Mouse (Mus musculus) stomach, embryonic 14.5 days (tissue): ENCODE measurements around the gene Ablim1. TPM values are rescaled to one million over a fixed set of nuclear protein-coding genes. Genes with fewer than 3 reads are reported as not detected.
"Not testable (repeated sequence)": the region's sequence is repeated elsewhere in the genome, so short reads cannot be mapped to it uniquely, and the experiment has no call there.

Experiments used
- ATAC-seq: fragments of 200-750 bp; cut with Nextera tagmentation; 2 replicates; pipeline ENCODE4 v1.8.0; 2017; ENCODE audit warnings: low read depth, moderate TSS enrichment; ENCODE audit not compliant: insufficient number of reproducible peaks, insufficient read depth, low FRiP score
- H3K27ac ChIP-seq: fragments of 300-500 bp; sonication (generic); 2 replicates; pipeline ENCODE4 v1.5.1; 2014; ENCODE audit warnings: mild to moderate bottlenecking, low read length, moderate library complexity, mixed read lengths
- H3K27me3 ChIP-seq: fragments of 300-500 bp; sonication (generic); 2 replicates; pipeline ENCODE4 v1.6.1; 2014; ENCODE audit warnings: low read length, control low read depth, mixed read lengths; ENCODE audit not compliant: control insufficient read depth, insufficient read depth
- H3K36me3 ChIP-seq: fragments of 300-500 bp; sonication (generic); 2 replicates; pipeline ENCODE4 v1.6.1; 2014; ENCODE audit warnings: mild to moderate bottlenecking, control low read depth, low read length, moderate library complexity, mixed read lengths; ENCODE audit not compliant: control insufficient read depth, insufficient read depth
- H3K4me1 ChIP-seq: fragments of 300-500 bp; sonication (generic); 2 replicates; pipeline ENCODE4 v1.6.1; 2014; ENCODE audit warnings: low read length, control low read depth, mixed read lengths; ENCODE audit not compliant: control insufficient read depth, insufficient read depth
- H3K4me2 ChIP-seq: fragments of 300-500 bp; sonication (generic); replicated peaks from 2 replicates; pipeline ENCODE4 v1.6.1; 2014; ENCODE audit warnings: low read depth, low read length, control low read depth
- H3K4me3 ChIP-seq: fragments of 300-500 bp; sonication (generic); 2 replicates; pipeline ENCODE4 v1.5.1; 2014; ENCODE audit warnings: low read depth, low read length, control low read depth
- H3K9ac ChIP-seq: fragments of 300-500 bp; sonication (generic); replicated peaks from 2 replicates; pipeline ENCODE4 v1.6.1; 2014; ENCODE audit warnings: low read depth, mild to moderate bottlenecking, control low read depth, low read length, moderate library complexity, mixed read lengths
- H3K9me3 ChIP-seq: fragments of 300-500 bp; sonication (generic); 2 replicates; pipeline ENCODE4 v1.6.1; 2016; ENCODE audit warnings: low read depth, low read length, control low read depth; ENCODE audit not compliant: control insufficient read depth
- WGBS: fragments of 180-500 bp; shearing (Covaris S2); extraction: QIAGEN DNeasy Blood & Tissue Kit; methylation state at CpG from one replicate; pipeline ENCODE4 v1.1.7; 2014; 5-methylcytosine and 5-hydroxymethylcytosine counted together
- polyA plus RNA-seq: library from polyadenylated mRNA; unstranded; fragments of >200 nt; fragmentation: Nextera tagmentation; extraction: Ambion mirVana; gene quantifications from 2 replicates; pipeline ENCODE4 v1.2.1, GENCODE M21; 2014

The Ablim1 gene
- polyA plus RNA-seq, 1 experiment from 2014 or later, result 36.9 TPM

- Histone ChIP-seq H3K9ac (no peak overlapping the region), H3K36me3 (no peaks in the 10 kb centered on the region)
- ATAC-seq, result no peak
These were observed 176.2 kb downstream of the Ablim1 start for GRCm38 (mm10) chr19:57138469-57138868.

GRCm38 (mm10) chr19:57138045-57138444 is 176.7 kb downstream of the Ablim1 start:
- peaks cover 7% of the 10 kb centered on the region for H3K4me1 ChIP-seq

More at GRCm38 (mm10) chr19:57138469-57138868, 176.2 kb downstream of the Ablim1 start:
- 71% methylated on average over 6 of the region's 6 CpGs for WGBS
- no peak overlapping the region for H3K27ac ChIP-seq
- no peak overlapping the region for H3K4me3 ChIP-seq
- H3K4me2 ChIP-seq, result no peak overlapping the region
- peaks cover 7% of the 10 kb centered on the region for H3K4me1 ChIP-seq
- no peaks in the 10 kb centered on the region for H3K27me3 ChIP-seq
- H3K9me3 ChIP-seq, result no peaks in the 10 kb centered on the region

GRCm38 (mm10) chr19:57136228-57136627 is 178.5 kb downstream of the Ablim1 start:
- Histone ChIP-seq H3K4me1 (peaks cover 7% of the 10 kb centered on the region), H3K4me3 (no peak overlapping the region), H3K9ac (no peak overlapping the region), H3K27ac (no peak overlapping the region), H3K4me2 (no peak overlapping the region), H3K27me3 (no peaks in the 10 kb centered on the region), H3K9me3 (no peaks in the 10 kb centered on the region), H3K36me3 (no peaks in the 10 kb centered on the region)
- 52% methylated on average over 7 of the region's 7 CpGs for WGBS
- ATAC-seq, result no peak

More at GRCm38 (mm10) chr19:57138045-57138444, 176.7 kb downstream of the Ablim1 start:
- Histone ChIP-seq H3K27me3 (no peaks in the 10 kb centered on the region), H3K9me3 (no peaks in the 10 kb centered on the region), H3K27ac (no peak overlapping the region), H3K4me3 (no peak overlapping the region), H3K9ac (no peak overlapping the region), H3K36me3 (no peaks in the 10 kb centered on the region), H3K4me2 (no peak overlapping the region)
- ATAC-seq, result no peak

- WGBS, result 81% methylated on average over 6 of the region's 6 CpGs
- ATAC-seq, H3K4me3 ChIP-seq, H3K36me3 ChIP-seq, H3K27ac ChIP-seq, H3K9ac ChIP-seq, H3K4me2 ChIP-seq, H3K27me3 ChIP-seq, H3K4me1 ChIP-seq, H3K9me3 ChIP-seq: not testable (repeated sequence)
These were observed 179.1 kb downstream of the Ablim1 start for GRCm38 (mm10) chr19:57135654-57136053.

GRCm38 (mm10) chr19:57134654-57135348 is 179.9 kb downstream of the Ablim1 start:
- H3K4me2 ChIP-seq, result peak overlapping the region; percentile 22
- no peaks in the 10 kb centered on the region for H3K9me3 ChIP-seq
- 44% methylated on average over 20 of the region's 20 CpGs for WGBS
- no peak overlapping the region for H3K9ac ChIP-seq
- H3K27ac ChIP-seq, result peak overlapping the region; percentile 6; the same call in 1 of the 2 replicates
- no peaks in the 10 kb centered on the region for H3K36me3 ChIP-seq
- H3K4me3 ChIP-seq, result no peak overlapping the region
- ATAC-seq, result no peak
- H3K27me3 ChIP-seq, result no peaks in the 10 kb centered on the region
- peaks cover 7% of the 10 kb centered on the region for H3K4me1 ChIP-seq

- H3K27ac ChIP-seq, result no peak overlapping the region
- ATAC-seq, result no peak
- H3K36me3 ChIP-seq, result no peaks in the 10 kb centered on the region
These were observed 181.7 kb downstream of the Ablim1 start for GRCm38 (mm10) chr19:57132916-57133520.

GRCm38 (mm10) chr19:57132281-57132680 is 182.4 kb downstream of the Ablim1 start:
- H3K4me2 ChIP-seq, result no peak overlapping the region
- H3K27ac ChIP-seq, result no peak overlapping the region
- no peaks in the 10 kb centered on the region for H3K36me3 ChIP-seq
- H3K4me1 ChIP-seq, result peaks cover 7% of the 10 kb centered on the region
- 64% methylated on average over 5 of the region's 5 CpGs for WGBS
- no peak overlapping the region for H3K9ac ChIP-seq
- no peaks in the 10 kb centered on the region for H3K27me3 ChIP-seq
- ATAC-seq, result no peak
- no peak overlapping the region for H3K4me3 ChIP-seq
- no peaks in the 10 kb centered on the region for H3K9me3 ChIP-seq

More at GRCm38 (mm10) chr19:57132916-57133520, 181.7 kb downstream of the Ablim1 start:
- Histone ChIP-seq H3K9me3 (no peaks in the 10 kb centered on the region), H3K4me3 (no peak overlapping the region), H3K9ac (no peak overlapping the region), H3K4me1 (peaks cover 7% of the 10 kb centered on the region), H3K4me2 (no peak overlapping the region), H3K27me3 (no peaks in the 10 kb centered on the region)
- 81% methylated on average over 6 of the region's 6 CpGs for WGBS

GRCm38 (mm10) chr19:57131366-57131765 is 183.4 kb downstream of the Ablim1 start:
- 56% methylated on average over 4 of the region's 4 CpGs for WGBS
- ATAC-seq, result no peak
- Histone ChIP-seq H3K36me3 (no peaks in the 10 kb centered on the region), H3K9me3 (no peaks in the 10 kb centered on the region), H3K4me3 (no peak overlapping the region), H3K27ac (no peak overlapping the region), H3K9ac (no peak overlapping the region), H3K4me1 (peaks cover 7% of the 10 kb centered on the region), H3K27me3 (no peaks in the 10 kb centered on the region), H3K4me2 (no peak overlapping the region)
